Mouse (Mus musculus) kidney, postnatal 0 days (tissue): ENCODE results near the gene Rad51c. TPM values are rescaled to one million over a fixed set of nuclear protein-coding genes. Genes with fewer than 3 reads are reported as not detected.
A peak's percentile ranks its signal among the peaks of the same experiment; 100 is the strongest.
"Not testable (repeated sequence)": the region's sequence is repeated elsewhere in the genome, so short reads cannot be mapped to it uniquely, and the experiment has no call there.

Source experiments
- ATAC-seq: fragments of 200-750 bp; cut with Nextera tagmentation; replicated peaks from 2 replicates; pipeline ENCODE4 v1.8.0; 2017; ENCODE audit warnings: low read depth, moderate number of reproducible peaks, moderate TSS enrichment, moderate library complexity; ENCODE audit not compliant: low FRiP score
- DNase-seq: peaks from one replicate; pipeline ENCODE4 v3.0.0-alpha.2; 2016; ENCODE audit warnings: low spot score
- H3K27ac ChIP-seq: fragments of 300-500 bp; sonication (generic); 2 replicates; pipeline ENCODE4 v1.5.1; 2014; ENCODE audit warnings: mild to moderate bottlenecking
- H3K27me3 ChIP-seq: fragments of 300-500 bp; sonication (generic); 2 replicates; pipeline ENCODE4 v1.6.1; 2014; ENCODE audit warnings: low read length, mixed read lengths; ENCODE audit not compliant: insufficient read depth
- H3K36me3 ChIP-seq: fragments of 300-500 bp; sonication (generic); 2 replicates; pipeline ENCODE4 v1.6.1; 2014; ENCODE audit warnings: low read length, mixed read lengths; ENCODE audit not compliant: insufficient read depth
- H3K4me1 ChIP-seq: fragments of 300-500 bp; sonication (generic); replicated peaks from 2 replicates; pipeline ENCODE4 v1.6.1; 2014; ENCODE audit warnings: antibody characterized with exemption, low read length, mixed read lengths; ENCODE audit not compliant: insufficient read depth
- H3K4me2 ChIP-seq: fragments of 300-500 bp; sonication (generic); 2 replicates; pipeline ENCODE4 v1.6.1; 2014; ENCODE audit warnings: mild to moderate bottlenecking, low read length, moderate library complexity, mixed read lengths
- H3K4me3 ChIP-seq: fragments of 300-500 bp; sonication (generic); replicated peaks from 2 replicates; pipeline ENCODE4 v1.5.1; 2014; ENCODE audit warnings: low read depth, low read length
- H3K9ac ChIP-seq: fragments of 300-500 bp; sonication (generic); 2 replicates; pipeline ENCODE4 v1.6.1; 2014; ENCODE audit warnings: low read depth, low read length
- H3K9me3 ChIP-seq: fragments of 300-500 bp; sonication (generic); replicated peaks from 2 replicates; pipeline ENCODE4 v1.6.1; 2016; ENCODE audit warnings: low read length, inconsistent platforms, mixed read lengths
- CTCF ChIP-seq: IDR thresholded peaks from 2 replicates; pipeline ENCODE4 v1.5.1; 2016; ENCODE audit warnings: antibody characterized with exemption, low read depth, mild to moderate bottlenecking, moderate library complexity
- WGBS: fragments of 180-500 bp; shearing (Covaris S2); extraction: QIAGEN DNeasy Blood & Tissue Kit; methylation state at CpG from one replicate; pipeline ENCODE4 v1.1.7; 2014; 5-methylcytosine and 5-hydroxymethylcytosine counted together
- polyA plus RNA-seq: library from polyadenylated mRNA; unstranded; fragments of >200 nt; fragmentation: Nextera tagmentation; extraction: Ambion mirVana; gene quantifications from 2 replicates; pipeline ENCODE4 v1.2.1, GENCODE M21; 2015

Gene Rad51c
- polyA plus RNA-seq, 1 experiment from 2014 or later: 3.5 TPM

DNA sequence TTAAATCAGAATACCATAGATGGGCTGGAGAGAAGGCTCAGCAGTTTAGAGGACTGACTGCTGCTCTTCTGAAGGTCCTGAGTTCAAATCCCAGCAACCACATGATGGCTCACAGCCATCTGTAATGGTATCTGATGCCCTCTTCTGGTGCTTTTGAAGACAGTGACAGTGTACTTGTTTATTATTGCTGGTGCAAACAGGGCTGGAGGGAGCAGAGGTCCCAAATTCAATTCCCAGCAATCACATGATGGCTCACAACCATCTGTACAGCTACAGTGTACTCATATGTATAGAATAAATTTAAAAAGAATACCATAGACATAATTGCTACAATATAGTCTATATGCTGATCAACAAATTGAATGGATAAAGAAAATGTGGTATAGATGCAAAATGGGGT lies 42.7 kb upstream of the Rad51c start:
- H3K27me3 ChIP-seq: no peaks in the 10 kb centered on the region
- H3K9ac ChIP-seq: no peak overlapping the region
- no peak overlapping the region for H3K4me2 ChIP-seq
- H3K9me3 ChIP-seq: no peaks in the 10 kb centered on the region
- H3K27ac ChIP-seq: no peak overlapping the region
- ATAC-seq: no peak
- no peak for DNase-seq
- H3K4me1 ChIP-seq: no peaks in the 10 kb centered on the region
- no peaks in the 10 kb centered on the region for H3K36me3 ChIP-seq
- TF ChIP-seq CTCF: peak; percentile 27; the same call in 1 of the 2 replicates
- no peak overlapping the region for H3K4me3 ChIP-seq

DNA sequence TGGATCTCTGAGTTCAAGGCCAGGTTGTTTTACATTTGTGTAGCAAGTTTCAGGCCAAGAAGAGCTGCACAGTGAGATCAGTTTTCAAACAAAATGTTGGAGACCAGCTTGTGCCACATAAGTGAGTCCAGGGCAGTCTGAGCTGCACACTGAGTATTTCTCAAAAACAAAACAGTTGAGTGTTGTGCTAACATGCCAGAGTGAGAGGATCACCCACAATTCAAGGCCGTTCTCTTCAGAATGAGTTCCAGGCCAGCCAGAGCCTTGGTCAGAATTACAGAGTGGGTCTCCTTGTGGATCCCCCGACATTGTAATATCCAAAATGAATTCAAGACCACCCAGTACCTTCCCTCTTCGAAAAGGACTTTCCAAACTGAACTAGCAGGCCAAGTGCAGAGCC lies 41.4 kb upstream of the Rad51c start:
- H3K27ac ChIP-seq: no peak overlapping the region
- H3K9me3 ChIP-seq: no peaks in the 10 kb centered on the region
- WGBS: 91% methylated on average over 3 of the region's 3 CpGs

DNA sequence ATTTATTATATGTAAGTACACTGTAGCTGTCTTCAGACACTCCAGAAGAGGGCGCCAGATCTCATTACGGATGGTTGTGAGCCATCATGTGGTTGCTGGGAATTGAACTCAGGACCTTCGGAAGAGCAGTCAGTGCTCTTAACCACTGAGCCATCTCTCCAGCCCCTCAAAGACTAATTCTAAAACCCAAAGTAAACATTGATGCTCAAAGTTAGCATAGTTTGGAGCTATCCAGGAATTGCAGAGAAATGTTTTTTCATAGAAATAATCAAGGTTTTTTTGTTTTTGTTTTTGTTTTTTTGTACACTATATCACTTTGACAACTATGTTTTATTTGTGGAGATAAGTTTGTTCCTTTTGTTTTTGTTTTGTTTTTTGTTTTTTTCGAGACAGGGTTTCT lies 40.8 kb upstream of the Rad51c start:
- H3K36me3 ChIP-seq, DNase-seq, H3K4me3 ChIP-seq, H3K27ac ChIP-seq, H3K4me1 ChIP-seq, H3K9me3 ChIP-seq, H3K27me3 ChIP-seq, ATAC-seq, H3K4me2 ChIP-seq, H3K9ac ChIP-seq: not testable (repeated sequence)
- 93% methylated on average over 2 of the region's 4 CpGs for WGBS
- 0 out of 2 replicates have a peak, but pooled peaks have one; percentile 6 for TF ChIP-seq CTCF

More for the DNA sequence above, 41.4 kb upstream of the Rad51c start:
- Histone ChIP-seq H3K27me3 (no peaks in the 10 kb centered on the region), H3K4me1 (no peaks in the 10 kb centered on the region), H3K9ac (no peak overlapping the region), H3K4me2 (no peak overlapping the region), H3K36me3 (no peaks in the 10 kb centered on the region), H3K4me3 (no peak overlapping the region)
- ATAC-seq (no peak), DNase-seq (no peak)
- TF ChIP-seq CTCF: no peak

DNA sequence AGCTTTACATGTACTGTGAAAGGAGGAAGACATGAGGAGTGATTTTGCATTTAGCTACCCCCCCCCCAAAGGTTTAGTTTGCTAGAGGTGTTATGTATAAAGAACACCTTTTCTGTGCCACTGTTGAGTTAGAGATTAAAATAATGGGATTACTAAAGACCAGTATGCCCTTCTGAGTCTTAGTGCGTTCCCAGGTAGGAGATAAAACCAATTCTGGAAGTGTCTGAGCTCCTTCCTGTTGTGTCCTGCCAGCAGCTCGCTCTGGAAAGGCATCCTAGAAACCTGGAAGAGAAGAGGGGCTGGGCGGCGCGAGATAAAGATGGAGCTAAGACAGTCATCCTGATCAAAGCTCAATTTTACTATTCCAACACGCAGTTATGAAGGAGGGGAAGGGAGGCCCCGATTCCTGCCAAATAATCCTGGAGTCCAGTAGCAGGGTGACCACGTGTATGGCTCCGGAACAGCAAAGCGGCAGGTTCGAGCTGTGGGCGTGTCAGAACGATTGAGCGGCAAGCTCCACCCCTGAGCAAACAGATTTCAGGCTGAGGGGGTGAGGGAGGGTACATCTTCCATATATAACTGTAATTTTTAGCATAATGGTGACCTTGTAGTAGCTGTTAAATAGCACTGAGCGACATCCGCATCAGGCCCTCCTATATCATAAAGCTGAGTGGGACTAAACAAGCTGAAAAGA lies 40.1 kb upstream of the Rad51c start:
- TF ChIP-seq CTCF: no peak
- H3K4me2 ChIP-seq: peak overlapping the region; percentile 15; the same call in 1 of the 2 replicates
- 5% methylated on average over 16 of the region's 16 CpGs for WGBS
- no peaks in the 10 kb centered on the region for H3K36me3 ChIP-seq
- H3K27ac ChIP-seq: no peak overlapping the region
- H3K9ac ChIP-seq: no peak overlapping the region
- no peaks in the 10 kb centered on the region for H3K9me3 ChIP-seq
- H3K27me3 ChIP-seq: no peaks in the 10 kb centered on the region
- no peak overlapping the region for H3K4me3 ChIP-seq
- DNase-seq (no peak), ATAC-seq (no peak)
- no peaks in the 10 kb centered on the region for H3K4me1 ChIP-seq

DNA sequence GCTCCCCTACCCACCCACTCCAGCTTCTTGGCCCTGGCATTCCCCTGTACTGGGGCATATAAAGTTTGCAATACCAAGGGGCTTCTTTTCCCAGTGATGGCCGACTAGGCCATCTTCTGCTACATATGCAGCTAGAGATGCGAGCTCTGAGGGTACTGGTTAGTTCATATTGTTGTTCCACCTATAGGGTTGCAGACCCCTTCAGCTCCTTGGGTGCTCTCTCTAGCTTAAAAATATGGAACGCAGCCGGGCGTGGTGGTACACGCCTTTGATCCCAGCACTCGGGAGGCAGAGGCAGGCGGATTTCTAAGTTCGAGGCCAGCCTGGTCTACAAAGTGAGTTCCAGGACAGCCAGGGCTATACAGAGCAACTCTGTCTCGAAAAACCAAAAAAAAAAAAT lies 39.3 kb upstream of the Rad51c start:
- ATAC-seq, DNase-seq, H3K4me1 ChIP-seq, H3K36me3 ChIP-seq, H3K9ac ChIP-seq, H3K9me3 ChIP-seq, H3K4me3 ChIP-seq, H3K27me3 ChIP-seq, H3K27ac ChIP-seq, H3K4me2 ChIP-seq: not testable (repeated sequence)
- WGBS: 66% methylated on average over 10 of the region's 10 CpGs

DNA sequence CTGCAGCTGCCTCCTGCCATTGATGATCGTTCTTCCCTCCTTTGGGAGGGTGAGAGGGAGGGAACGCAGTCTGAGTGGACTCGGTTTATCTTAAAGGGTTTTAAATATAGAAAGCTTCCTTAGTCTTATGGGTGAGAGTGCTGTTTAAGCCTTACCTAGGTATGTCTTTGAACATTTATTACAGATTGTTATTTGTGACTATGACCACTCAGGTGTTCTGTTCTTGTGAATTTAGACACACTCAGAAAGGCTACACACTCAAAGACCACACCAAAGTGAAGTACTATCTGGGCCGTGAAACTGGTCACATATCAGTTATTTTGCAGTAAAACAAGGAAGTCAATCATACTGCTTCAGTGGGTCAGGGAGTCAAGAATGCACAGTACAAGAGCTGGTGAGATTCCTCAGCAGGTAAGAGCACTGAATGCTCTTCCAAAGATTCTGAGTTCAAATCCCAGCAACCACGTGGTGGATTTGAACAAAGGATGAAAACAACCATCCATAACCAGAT lies 38.7 kb upstream of the Rad51c start:
- Histone ChIP-seq H3K4me3 (no peak overlapping the region), H3K9ac (no peak overlapping the region), H3K9me3 (no peaks in the 10 kb centered on the region), H3K27me3 (no peaks in the 10 kb centered on the region), H3K27ac (peak overlapping the region; percentile 1; the same call in 1 of the 2 replicates), H3K4me1 (no peaks in the 10 kb centered on the region), H3K36me3 (no peaks in the 10 kb centered on the region), H3K4me2 (no peak overlapping the region)
- ATAC-seq (no peak), DNase-seq (peak; percentile 96)
- WGBS: 0% methylated on average over 4 of the region's 5 CpGs
- TF ChIP-seq CTCF: no peak; the same call in 1 of the 2 replicates

DNA sequence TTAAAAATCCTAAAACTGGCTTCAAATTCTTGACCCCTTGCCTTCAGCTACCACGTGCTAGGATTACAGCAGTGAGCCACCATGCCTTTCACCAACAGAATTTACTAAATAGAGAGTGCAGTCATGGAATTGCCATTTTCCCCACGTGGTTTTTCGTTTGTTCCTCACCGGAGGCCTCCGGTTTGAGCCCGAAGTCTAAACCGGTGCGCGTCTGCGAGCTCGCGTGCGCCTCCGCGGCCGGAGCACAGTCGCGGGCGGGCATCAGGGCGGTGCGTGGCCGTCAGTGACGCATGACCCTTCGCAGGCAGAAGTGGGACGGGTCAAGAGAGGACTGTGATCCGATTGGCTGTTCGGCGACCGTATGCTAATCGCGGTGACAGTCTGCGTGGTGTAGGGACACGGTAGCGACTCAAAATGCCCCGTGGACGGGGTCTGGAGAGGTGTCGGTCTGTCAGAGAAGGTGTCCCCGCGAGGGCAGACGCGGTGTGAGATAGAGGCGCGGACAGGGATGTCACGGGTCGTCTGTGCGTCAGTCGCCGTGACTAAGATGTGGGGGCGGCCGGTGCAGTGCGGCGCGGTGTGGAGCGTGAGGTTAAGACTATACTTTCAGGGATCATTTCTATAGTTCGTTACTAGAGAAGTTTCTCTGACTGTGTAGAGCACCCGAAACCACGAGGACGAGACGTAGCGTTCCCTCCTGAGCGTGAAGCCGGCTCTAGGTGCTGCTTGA lies 38.1 kb upstream of the Rad51c start:
- H3K4me1 ChIP-seq, H3K9ac ChIP-seq, H3K27me3 ChIP-seq, H3K4me3 ChIP-seq, H3K36me3 ChIP-seq, H3K27ac ChIP-seq, H3K9me3 ChIP-seq: not testable (repeated sequence)
- DNase-seq: peak; percentile 69
- ATAC-seq: peak; percentile 98
- under 1% methylated on average over 30 of the region's 62 CpGs for WGBS
- peak overlapping the region; percentile 37 for H3K4me2 ChIP-seq
